Mouse (Mus musculus): ENCODE measurements at regions not wholly inside any gene's neighbourhood (a gene's known extent, or its start where the extent isn't known, plus 50 kb on each side); places are given as distances from the start of the nearest gene placed in this dataset.
A peak's percentile ranks its signal among the peaks of the same experiment; 100 is the strongest.

DNA sequence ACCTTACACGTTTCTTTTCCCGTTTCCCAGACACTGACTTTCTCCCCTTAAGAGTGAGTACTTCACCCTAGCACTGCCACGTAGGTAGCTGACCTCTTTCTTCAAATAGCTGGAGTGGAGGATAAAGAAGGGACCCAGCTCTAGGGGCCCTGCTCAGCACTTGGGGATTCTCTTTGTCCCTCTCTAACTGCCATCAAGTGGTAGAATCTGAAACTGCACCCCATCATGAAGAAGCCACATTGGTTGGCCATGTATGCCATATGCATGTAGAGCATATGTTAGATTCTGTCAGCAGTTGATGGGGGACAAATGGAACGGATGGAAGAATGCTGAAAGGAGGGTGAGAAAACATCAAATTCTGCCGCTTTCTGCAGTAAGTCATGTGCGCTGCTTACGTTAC, 244.6 kb upstream of the Dach1 start:
- Histone ChIP-seq H3K9ac (replicated peaks; ENCODE audit: low read length) (no peak overlapping the region), H3K36me3 (replicated peaks; ENCODE audit: control insufficient read depth, insufficient read depth, low read depth, low read length) (no peaks in the 10 kb centered on the region), H3K9me3 (replicated peaks; ENCODE audit: control insufficient read depth, low read length) (no peaks in the 10 kb centered on the region), H3K4me3 (ENCODE audit: low read depth, low read length) (no peak overlapping the region), H3K4me1 (ENCODE audit: control insufficient read depth, insufficient read depth, low read length) (no peaks in the 10 kb centered on the region), H3K4me2 (ENCODE audit: low read depth, low read length) (no peak overlapping the region), H3K27me3 (ENCODE audit: control insufficient read depth, insufficient read depth, low read length) (no peaks in the 10 kb centered on the region), H3K27ac (replicated peaks; ENCODE audit: low read depth, low read length) (no peak overlapping the region)
- DNase-seq (ENCODE audit: low spot score), result peak; percentile 36
- WGBS, result 58% methylated on average over 7 of the region's 7 CpGs
- no peak for ATAC-seq (replicated peaks; ENCODE audit: insufficient number of reproducible peaks, low FRiP score, low TSS enrichment, low read depth)

DNA sequence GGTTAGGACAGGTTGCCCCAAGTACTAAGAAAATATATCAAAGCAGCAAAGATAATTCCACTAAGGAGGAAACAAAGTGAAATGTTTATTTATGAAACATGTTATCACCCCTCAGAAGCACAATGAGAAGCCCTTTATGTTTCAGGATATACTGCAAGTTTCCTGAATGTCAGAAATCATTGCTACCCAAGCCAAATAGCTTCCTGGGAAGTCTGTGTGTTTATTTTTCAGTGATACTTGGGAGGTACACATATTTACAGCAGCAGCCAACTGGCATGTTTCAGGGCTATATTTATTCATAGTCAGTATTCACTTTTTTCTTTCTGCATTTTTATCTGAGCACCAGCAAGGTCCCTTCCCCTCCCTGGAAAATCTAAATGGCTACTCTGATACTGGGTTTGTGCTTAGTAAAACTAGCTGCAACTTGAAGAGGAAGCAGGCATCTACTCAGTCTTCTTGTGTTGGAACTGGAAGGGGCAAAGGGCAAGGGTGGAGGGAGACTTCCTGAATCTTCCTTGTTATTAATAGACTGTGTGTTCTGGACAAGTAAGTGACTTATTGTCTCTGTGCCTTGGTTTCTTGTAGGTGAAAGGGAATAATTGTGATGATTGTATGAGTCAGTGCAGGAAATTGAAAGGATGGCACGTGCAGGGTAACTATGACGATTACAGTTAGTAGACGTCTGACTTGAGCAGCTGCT, 236.5 kb upstream of the Dach1 start:
- no peak for ATAC-seq (replicated peaks; ENCODE audit: insufficient number of reproducible peaks, low FRiP score, low TSS enrichment, low read depth)
- Histone ChIP-seq H3K4me1 (ENCODE audit: control insufficient read depth, insufficient read depth, low read length) (no peaks in the 10 kb centered on the region), H3K27me3 (ENCODE audit: control insufficient read depth, insufficient read depth, low read length) (no peaks in the 10 kb centered on the region), H3K4me2 (ENCODE audit: low read depth, low read length) (no peak overlapping the region), H3K9ac (replicated peaks; ENCODE audit: low read length) (no peak overlapping the region), H3K36me3 (replicated peaks; ENCODE audit: control insufficient read depth, insufficient read depth, low read depth, low read length) (no peaks in the 10 kb centered on the region), H3K27ac (replicated peaks; ENCODE audit: low read depth, low read length) (no peak overlapping the region), H3K4me3 (ENCODE audit: low read depth, low read length) (no peak overlapping the region), H3K9me3 (replicated peaks; ENCODE audit: control insufficient read depth, low read length) (no peaks in the 10 kb centered on the region)
- DNase-seq (ENCODE audit: low spot score), result no peak
- WGBS, result 52% methylated on average over 3 of the region's 3 CpGs

DNA sequence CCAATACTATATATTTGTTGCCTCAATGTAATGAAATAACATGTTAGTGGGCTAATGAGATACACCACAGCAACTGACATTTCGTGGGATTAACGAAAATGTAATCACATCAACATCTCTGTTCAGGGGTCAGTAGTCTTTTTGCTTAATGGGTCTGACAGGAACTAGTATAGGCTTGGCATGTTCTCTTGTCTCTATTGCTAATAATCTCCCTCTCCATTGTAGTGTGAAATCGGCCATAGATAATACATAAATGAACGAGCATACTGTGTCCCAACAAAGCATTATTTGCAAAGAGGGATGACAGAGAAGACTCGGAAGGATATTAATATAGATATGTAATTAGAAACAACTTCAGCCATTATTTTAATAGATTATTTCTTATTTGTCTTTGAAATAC, 234.5 kb upstream of the Dach1 start:
- Histone ChIP-seq H3K4me3 (ENCODE audit: low read depth, low read length) (no peak overlapping the region), H3K27ac (replicated peaks; ENCODE audit: low read depth, low read length) (no peak overlapping the region), H3K27me3 (ENCODE audit: control insufficient read depth, insufficient read depth, low read length) (no peaks in the 10 kb centered on the region), H3K4me2 (ENCODE audit: low read depth, low read length) (no peak overlapping the region), H3K9me3 (replicated peaks; ENCODE audit: control insufficient read depth, low read length) (no peaks in the 10 kb centered on the region), H3K9ac (replicated peaks; ENCODE audit: low read length) (no peak overlapping the region), H3K4me1 (ENCODE audit: control insufficient read depth, insufficient read depth, low read length) (no peaks in the 10 kb centered on the region), H3K36me3 (replicated peaks; ENCODE audit: control insufficient read depth, insufficient read depth, low read depth, low read length) (no peaks in the 10 kb centered on the region)
- ATAC-seq (replicated peaks; ENCODE audit: insufficient number of reproducible peaks, low FRiP score, low TSS enrichment, low read depth) (no peak), DNase-seq (ENCODE audit: low spot score) (no peak)
- 87% methylated on average over 5 of the region's 5 CpGs for WGBS

DNA sequence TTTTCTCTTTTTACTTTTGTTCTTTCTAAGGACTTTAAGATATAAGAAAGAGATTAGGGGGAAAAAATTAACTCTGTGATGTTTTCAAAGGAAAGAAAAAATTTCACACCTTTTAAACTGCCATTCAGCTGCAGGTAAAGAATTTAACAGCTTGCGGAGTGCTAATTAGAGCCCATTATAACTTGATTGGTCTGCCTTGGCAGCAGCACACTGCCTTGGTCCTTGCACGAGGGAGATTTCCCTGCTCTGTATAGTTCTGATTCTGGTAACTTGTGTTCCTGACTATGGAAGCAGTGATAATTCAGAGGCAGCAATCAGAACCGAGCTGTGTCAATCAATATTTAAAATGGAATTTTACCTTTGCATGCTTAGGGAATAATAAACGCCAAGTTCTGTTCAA, 218.3 kb upstream of the Dach1 start:
- Histone ChIP-seq H3K4me1 (ENCODE audit: control insufficient read depth, insufficient read depth, low read length) (no peaks in the 10 kb centered on the region), H3K27ac (replicated peaks; ENCODE audit: low read depth, low read length) (no peak overlapping the region), H3K9me3 (replicated peaks; ENCODE audit: control insufficient read depth, low read length) (no peaks in the 10 kb centered on the region), H3K9ac (replicated peaks; ENCODE audit: low read length) (no peak overlapping the region), H3K36me3 (replicated peaks; ENCODE audit: control insufficient read depth, insufficient read depth, low read depth, low read length) (no peaks in the 10 kb centered on the region), H3K4me3 (ENCODE audit: low read depth, low read length) (no peak overlapping the region), H3K27me3 (ENCODE audit: control insufficient read depth, insufficient read depth, low read length) (no peaks in the 10 kb centered on the region), H3K4me2 (ENCODE audit: low read depth, low read length) (no peak overlapping the region)
- no peak for ATAC-seq (replicated peaks; ENCODE audit: insufficient number of reproducible peaks, low FRiP score, low TSS enrichment, low read depth)
- DNase-seq (ENCODE audit: low spot score), result no peak
- WGBS, result 65% methylated on average over 4 of the region's 4 CpGs
